Mouse (Mus musculus): ENCODE measurements around the gene Scn3b. TPM values are rescaled to one million over a fixed set of nuclear protein-coding genes. Genes with fewer than 3 reads are reported as not detected.

Scn3b gene
- total RNA-seq, 2 experiments from 2014 or later: 0.57 to 1.2 TPM

- DNase-seq: no peak
- intact Hi-C loops (cut with DNase I): no loop called here
Measured at GRCm38 (mm10) chr9:40263874-40264273, 5.1 kb upstream of the Scn3b start.

- no peak for DNase-seq
- intact Hi-C loops (cut with DNase I): no loop called here
Measured at GRCm38 (mm10) chr9:40268040-40268747, 823 bp upstream of the Scn3b start.

GRCm38 (mm10) chr9:40268748-40269102 lies 292 bp upstream of the Scn3b start:
- intact Hi-C loops (cut with DNase I): no loop called here
- DNase-seq: no peak

GRCm38 (mm10) chr9:40269880-40270279 lies 863 bp downstream of the Scn3b start:
- intact Hi-C loops (cut with DNase I): no loop called here

GRCm38 (mm10) chr9:40271075-40271474 lies 2.1 kb downstream of the Scn3b start:
- intact Hi-C loops (cut with DNase I): no loop called here
- DNase-seq: no peak

More at GRCm38 (mm10) chr9:40269880-40270279, 863 bp downstream of the Scn3b start:
- DNase-seq: no peak

- DNase-seq: no peak
- intact Hi-C loops (cut with DNase I): no loop called here
Measured at GRCm38 (mm10) chr9:40272822-40273221, 3.8 kb downstream of the Scn3b start.

- no peak for DNase-seq
- intact Hi-C loops (cut with DNase I): no loop called here
Measured at GRCm38 (mm10) chr9:40275904-40276303, 6.9 kb downstream of the Scn3b start.

GRCm38 (mm10) chr9:40277671-40278070 lies 8.7 kb downstream of the Scn3b start:
- no peak for DNase-seq
- intact Hi-C loops (cut with DNase I): loop anchor here (2.0 kb wide), 1 partner anchor 63 kb away; no protein-coding TSS in a partner anchor

- intact Hi-C loops (cut with DNase I): loop anchor here (2.0 kb wide), 1 partner anchor 65 kb away; no protein-coding TSS in a partner anchor
- no peak for DNase-seq
Measured at GRCm38 (mm10) chr9:40279438-40279837, 10.4 kb downstream of the Scn3b start.

- intact Hi-C loops (cut with DNase I): no loop called here
- no peak for DNase-seq
Measured at GRCm38 (mm10) chr9:40282968-40283367, 14.0 kb downstream of the Scn3b start.

GRCm38 (mm10) chr9:40292475-40292874 lies 23.5 kb downstream of the Scn3b start:
- intact Hi-C loops (cut with DNase I): no loop called here
- DNase-seq: no peak

GRCm38 (mm10) chr9:40293286-40293685 lies 24.3 kb downstream of the Scn3b start:
- no peak for DNase-seq
- intact Hi-C loops (cut with DNase I): no loop called here

- intact Hi-C loops (cut with DNase I): no loop called here
- DNase-seq: no peak
Measured at GRCm38 (mm10) chr9:40293740-40294139, 24.7 kb downstream of the Scn3b start.

GRCm38 (mm10) chr9:40294210-40294609 lies 25.2 kb downstream of the Scn3b start:
- intact Hi-C loops (cut with DNase I): no loop called here
- DNase-seq: no peak

GRCm38 (mm10) chr9:40294866-40295265 lies 25.8 kb downstream of the Scn3b start:
- no peak for DNase-seq
- intact Hi-C loops (cut with DNase I): no loop called here

- intact Hi-C loops (cut with DNase I): no loop called here
- no peak for DNase-seq
Measured at GRCm38 (mm10) chr9:40296251-40296650, 27.2 kb downstream of the Scn3b start.

GRCm38 (mm10) chr9:40297969-40298368 lies 29.0 kb downstream of the Scn3b start:
- DNase-seq: no peak
- intact Hi-C loops (cut with DNase I): no loop called here

- intact Hi-C loops (cut with DNase I): no loop called here
- no peak for DNase-seq
Measured at GRCm38 (mm10) chr9:40299323-40299722, 30.3 kb downstream of the Scn3b start.

- intact Hi-C loops (cut with DNase I): no loop called here
- DNase-seq: no peak
Measured at GRCm38 (mm10) chr9:40300018-40300989, 31.3 kb downstream of the Scn3b start.

- intact Hi-C loops (cut with DNase I): no loop called here
- DNase-seq: no peak
Measured at GRCm38 (mm10) chr9:40301475-40301874, 32.5 kb downstream of the Scn3b start.

GRCm38 (mm10) chr9:40302375-40302774 lies 33.4 kb downstream of the Scn3b start:
- no peak for DNase-seq
- intact Hi-C loops (cut with DNase I): no loop called here

GRCm38 (mm10) chr9:40304243-40304642 lies 35.2 kb downstream of the Scn3b start:
- intact Hi-C loops (cut with DNase I): no loop called here
- DNase-seq: no peak

Data from heart, postnatal 36 days (tissue).